Mouse (Mus musculus) monocyte, adult 59 days (primary cell): Measurements from ENCODE around the gene Sar1b. TPM values are rescaled to one million over a fixed set of nuclear protein-coding genes. Genes with fewer than 3 reads are reported as not detected.

Experiments
- total RNA-seq, 2 experiments: library from RNA; stranded (reverse); gene quantifications; one replicate each; pipeline ENCODE4 v1.2.4; 2023

Sar1b gene
- 10 to 100 TPM; 35.4 to 38.7 TPM for total RNA-seq

DNA sequence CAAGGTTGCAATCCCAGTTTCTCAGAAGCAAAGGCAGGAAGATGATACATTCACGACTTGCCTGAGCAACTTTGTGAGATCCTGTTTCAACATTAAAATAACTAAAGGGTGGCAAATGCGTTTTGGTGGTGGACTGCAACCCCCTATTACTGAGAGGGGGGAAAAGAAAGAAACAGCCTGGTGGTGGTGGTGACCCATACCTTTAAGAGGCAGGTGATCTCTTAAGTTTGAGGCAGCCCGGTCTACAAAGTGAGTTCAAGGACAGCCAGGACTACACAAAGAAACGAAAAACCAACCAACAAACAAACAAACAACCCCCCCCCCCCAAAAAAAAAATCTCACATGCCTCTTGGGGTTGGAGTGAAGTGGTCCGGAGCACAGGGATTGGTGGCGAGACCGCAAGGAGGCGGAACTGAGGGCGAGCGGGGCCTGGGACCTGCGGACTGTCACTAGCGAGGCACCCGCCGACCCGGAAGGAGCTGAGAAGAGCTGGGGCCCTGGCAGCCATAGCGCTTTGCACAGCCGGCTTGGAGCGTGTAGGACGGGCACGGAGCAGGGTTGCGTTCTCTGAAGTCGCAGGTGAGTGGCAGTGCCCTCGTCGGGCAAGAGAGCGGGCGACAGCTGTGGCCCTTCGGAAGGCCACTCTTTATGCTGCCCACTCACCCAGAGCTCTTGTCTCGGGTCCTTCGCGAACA, at the start of gene Sar1b, which contains the start of gene Sec24a:
Gene Sar1b, plus strand, starts transcription at position 475 of the 695 bp plus-strand sequence.
Gene Sec24a, minus strand, starts transcription at position 422 of the 695 bp plus-strand sequence.

Other genes with a start within 250 kb of the Sar1b start
- gene Phykpl, start 178.9 kb upstream of the Sar1b start, total RNA-seq: 10 to 100 TPM; 11.0 to 12.1 TPM
- gene Hnrnpab, start 156.8 kb upstream of the Sar1b start, total RNA-seq: 100 to 1,000 TPM; 164 to 189 TPM
- gene Nhp2, start 144.0 kb upstream of the Sar1b start, total RNA-seq: 10 to 100 TPM; 39.3 to 46.1 TPM
- 10 to 100 TPM; 26.9 to 32.7 TPM for gene Rmnd5b, start 127.8 kb upstream of the Sar1b start, total RNA-seq
- 1 to 10 TPM; 1.6 to 5.1 TPM for gene N4bp3, start 112.8 kb upstream of the Sar1b start, total RNA-seq
- under 1 TPM in 1 of 2 experiments, not detected in 1; 0.18 TPM for gene D930048N14Rik, start 112.7 kb upstream of the Sar1b start, total RNA-seq
- gene 0610009B22Rik, start 74.8 kb upstream of the Sar1b start, total RNA-seq: 10 to 100 TPM in 1 of 2 experiments, 1 to 10 TPM in 1; 6.4 to 10.2 TPM
- gene Sec24a, start 53 bp upstream of the Sar1b start, total RNA-seq: 10 to 100 TPM; 38.5 to 43.5 TPM
- 10 to 100 TPM; 18.6 to 21.0 TPM for gene Jade2, start 94.0 kb downstream of the Sar1b start, total RNA-seq
- 10 to 100 TPM; 21.9 to 23.0 TPM for gene Cdkn2aipnl, start 204.0 kb downstream of the Sar1b start, total RNA-seq
- 100 to 1,000 TPM; 137 to 152 TPM for gene Ube2b, start 237.1 kb downstream of the Sar1b start, total RNA-seq
- 1 to 10 TPM; 1.5 to 1.9 TPM for gene Cdkl3, start 240.5 kb downstream of the Sar1b start, total RNA-seq